In the genomic region with DNA sequence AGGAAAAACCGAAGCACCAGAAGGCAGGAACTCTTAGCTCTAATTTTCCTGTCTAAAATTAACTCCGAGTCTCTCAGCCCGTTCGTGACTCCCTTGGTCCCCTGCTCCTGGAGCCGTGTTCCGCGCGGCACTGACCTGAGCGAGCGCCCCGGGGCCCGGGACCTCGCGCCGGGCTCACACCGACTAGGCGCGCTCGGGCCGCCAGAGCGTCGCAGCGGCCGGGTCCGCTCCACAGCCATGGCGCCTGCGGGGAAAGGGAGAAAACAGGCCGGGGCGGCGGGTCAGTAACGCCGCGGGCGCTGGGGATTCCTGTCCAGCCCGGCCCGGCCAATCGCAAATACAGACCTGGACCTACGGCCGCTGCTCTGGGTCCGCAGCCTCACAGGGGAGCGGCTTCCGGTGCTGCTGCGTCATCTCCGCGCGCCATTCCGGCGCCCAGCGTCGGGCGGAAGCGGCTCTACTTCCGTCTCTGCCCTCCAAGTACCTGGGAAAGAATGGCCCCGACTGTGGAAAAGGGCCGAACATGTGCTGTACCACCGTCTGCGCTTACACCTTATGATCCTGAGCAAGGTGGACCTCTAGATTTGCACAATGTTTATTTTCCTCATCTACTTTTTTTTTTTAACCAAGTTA, we compare ENCODE assay signal across 8 mouse cellular contexts. TPM values are rescaled to one million over a fixed set of nuclear protein-coding genes. Genes with fewer than 3 reads are reported as not detected.
DNase-seq lines count a peak whose midpoint lies in the region; ATAC-seq and TF ChIP-seq lines count a peak whose summit lies in the region.

A gene (minus strand): TSS at position 485 of the 633 bp plus-strand sequence.

- WGBS in forebrain, postnatal 0 days, result under 1% methylated on average over 57 of the region's 57 CpGs
- WGBS in lung, embryonic 15.5 days, result under 1% methylated on average over 57 of the region's 57 CpGs

- H3K27me3 ChIP-seq in G1E (ENCODE audit: insufficient read depth, low read length), result no peaks in the 10 kb centered on the region
- H3K27me3 ChIP-seq in forebrain, postnatal 0 days (ENCODE audit: insufficient read depth, low read length), result no peaks in the 10 kb centered on the region
- no peaks in the 10 kb centered on the region for H3K27me3 ChIP-seq in lung, embryonic 15.5 days

- H3K27ac ChIP-seq in forebrain, postnatal 0 days (ENCODE audit: low read depth, low read length), result peak within 1 kb of the TSS; percentile 73
- H3K27ac ChIP-seq in lung, embryonic 15.5 days, result peak within 1 kb of the TSS; percentile 84

- H3K4me1 ChIP-seq in G1E (ENCODE audit: insufficient read depth, low read depth, low read length), result peaks cover 32% of the 10 kb centered on the region
- H3K4me1 ChIP-seq in forebrain, postnatal 0 days (ENCODE audit: insufficient read depth), result peaks cover 19% of the 10 kb centered on the region
- peaks cover 25% of the 10 kb centered on the region for H3K4me1 ChIP-seq in lung, embryonic 15.5 days

- peak within 1 kb of the TSS; percentile 83 for H3K4me3 ChIP-seq in G1E (ENCODE audit: low read depth, low read length)
- peak within 1 kb of the TSS; percentile 100 for H3K4me3 ChIP-seq in forebrain, postnatal 0 days (ENCODE audit: low read depth, low read length)
- peak within 1 kb of the TSS; percentile 91 for H3K4me3 ChIP-seq in lung, embryonic 15.5 days

- peak within 1 kb of the TSS; percentile 94 for H3K9ac ChIP-seq in forebrain, postnatal 0 days
- H3K9ac ChIP-seq in lung, embryonic 15.5 days, result peak within 1 kb of the TSS; percentile 92

- DNase-seq in G1E (ENCODE audit: low spot score), result peak; percentile 90
- peak; percentile 91 to 95 for DNase-seq in cerebellum, adult 18-20 months
- peak; percentile 95 for DNase-seq in forebrain, postnatal 0 days
- DNase-seq in heart, postnatal 4 days, result peak; percentile 94
- peak; percentile 86 to 89 for DNase-seq in layer of hippocampus, adult 8-10 months (ENCODE audit: low spot score in 2 of 2)
- peak; percentile 85 for DNase-seq in ovary, adult 18-20 months (ENCODE audit: low spot score)
- DNase-seq in thymus, postnatal 0 days (ENCODE audit: low spot score), result peak; percentile 90

- H3K9me3 ChIP-seq in G1E (replicated peaks), result peaks cover 15% of the 10 kb centered on the region
- no peaks in the 10 kb centered on the region; the same call in 1 of the 2 replicates for H3K9me3 ChIP-seq in forebrain, postnatal 0 days (ENCODE audit: low read length)
- H3K9me3 ChIP-seq in lung, embryonic 15.5 days, result no peaks in the 10 kb centered on the region

- peak; percentile 49 for ATAC-seq in G1E (ENCODE audit: extremely low read depth, insufficient number of reproducible peaks, low FRiP score, poor library complexity, severe bottlenecking)
- peak; percentile 99 for ATAC-seq in forebrain, postnatal 0 days
- ATAC-seq in lung, embryonic 15.5 days (ENCODE audit: borderline replicate concordance, extremely low read depth, low FRiP score, low TSS enrichment), result peak; percentile 96

- no peak for TF ChIP-seq CTCF in G1E (IDR thresholded peaks at IDR 0.05; ENCODE audit: low read depth, low read length)
- no peak for TF ChIP-seq CTCF in forebrain, postnatal 0 days (IDR thresholded peaks at IDR 0.05; ENCODE audit: low read depth)

- H3K4me2 ChIP-seq in forebrain, postnatal 0 days (ENCODE audit: low read depth), result peak within 1 kb of the TSS; percentile 62
- H3K4me2 ChIP-seq in lung, embryonic 15.5 days, result peak within 1 kb of the TSS; percentile 81

- H3K36me3 ChIP-seq in G1E (replicated peaks), result peaks cover 38% of the 10 kb centered on the region
- peaks cover 20% of the 10 kb centered on the region for H3K36me3 ChIP-seq in forebrain, postnatal 0 days (ENCODE audit: insufficient read depth)
- H3K36me3 ChIP-seq in lung, embryonic 15.5 days, result peaks cover 13% of the 10 kb centered on the region

RNA-seq across cellular contexts. Expression of the gene that starts here (rescaled TPM):
- 60.0 and 74.7 TPM in 2 replicates for total RNA-seq in G1E (2014; fragmentation: Nextera tagmentation)
- total RNA-seq in G1E (2017), result 99.5 and 104 TPM in 2 replicates
- polyA plus RNA-seq in G1E (2012), result 22.7 and 26.1 TPM in 2 replicates
- total RNA-seq in forebrain, postnatal 0 days (2014; rRNA removed), result 130 and 140 TPM in 2 replicates
- 111 and 120 TPM in 2 replicates for polyA plus RNA-seq in forebrain, postnatal 0 days (2015; fragmentation: Nextera tagmentation; extraction: Ambion mirVana)
- 10 to 100 TPM; 56.9 to 61.8 TPM for total RNA-seq in heart, postnatal 4 days (2021)
- total RNA-seq in layer of hippocampus, adult 8-10 months (2022), result 10 to 100 TPM; 72.9 to 81.7 (median 77.2) TPM
- 93.2 and 94.1 TPM in 2 replicates for polyA plus RNA-seq in lung, embryonic 15.5 days (2015; fragmentation: Nextera tagmentation; extraction: Ambion mirVana)
- 86.1 and 106 TPM in 2 replicates for polyA plus RNA-seq in thymus, postnatal 0 days (2015; fragmentation: Nextera tagmentation; extraction: Ambion mirVana)

Comparison
In these comparisons a context has a peak if more than half of its experiments do, and no peak if none do; other contexts are left out.
1. Peak in every context shown above with its lines: DNase-seq, ATAC-seq, H3K4me3 ChIP-seq and H3K27ac ChIP-seq.
2. ATAC-seq: peak in every context shown above with its lines; median percentile 99 in forebrain, postnatal 0 days; 96 in lung, embryonic 15.5 days; 49 in G1E.